Mouse (Mus musculus) stomach, postnatal 0 days (tissue): ENCODE data around the gene Tspoap1.

Source experiments
- CTCF ChIP-seq: IDR thresholded peaks from 2 replicates; pipeline ENCODE4 v1.5.1; 2016; ENCODE audit warnings: antibody characterized with exemption, low read depth, mild to moderate bottlenecking, moderate library complexity
- EP300 ChIP-seq: optimal IDR thresholded peaks from 2 replicates; pipeline ENCODE3; 2016; ENCODE audit warnings: antibody characterized with exemption

DNA sequence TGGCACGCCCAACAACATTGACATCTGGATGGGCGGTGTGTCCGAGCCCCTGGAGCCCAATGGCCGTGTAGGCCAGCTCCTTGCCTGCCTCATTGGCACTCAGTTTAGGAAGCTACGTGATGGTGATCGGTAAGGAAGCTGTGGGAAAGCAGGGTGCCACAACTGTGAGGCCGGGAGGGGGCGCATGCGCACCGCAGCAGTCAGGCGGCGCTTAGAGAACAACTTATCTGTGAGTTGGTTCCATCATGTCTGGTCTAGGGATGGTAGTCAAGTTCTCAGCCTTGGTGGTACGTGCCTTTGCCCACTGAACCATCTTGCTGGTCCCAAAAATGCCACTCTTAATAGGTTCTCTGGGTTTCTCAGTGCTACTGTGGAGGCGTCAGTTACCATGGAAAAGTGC is 42.3 kb downstream of the Tspoap1 start:
- TF ChIP-seq CTCF = peak; percentile 72
- TF ChIP-seq EP300 = no peak
